Mouse (Mus musculus) lung, embryonic 16.5 days (tissue): Measurements from ENCODE around the gene Zfpm1. TPM values are rescaled to one million over a fixed set of nuclear protein-coding genes. Genes with fewer than 3 reads are reported as not detected.
A peak's percentile ranks its signal among the peaks of the same experiment; 100 is the strongest.

Experiments used
- ATAC-seq: fragments of 200-750 bp; cut with Nextera tagmentation; 2 replicates; pipeline ENCODE4 v1.8.0; 2017; ENCODE audit warnings: low read depth, mild to moderate bottlenecking, moderate library complexity
- H3K27ac ChIP-seq: fragments of 300-500 bp; sonication (generic); 2 replicates; pipeline ENCODE4 v1.5.1; 2014; ENCODE audit warnings: mild to moderate bottlenecking, control low read depth, low read length
- H3K27me3 ChIP-seq: fragments of 300-500 bp; sonication (generic); 2 replicates; pipeline ENCODE4 v1.6.1; 2014; ENCODE audit warnings: low read depth, low read length, mixed read lengths; ENCODE audit not compliant: control insufficient read depth, insufficient read depth
- H3K36me3 ChIP-seq: fragments of 300-500 bp; sonication (generic); 2 replicates; pipeline ENCODE4 v1.6.1; 2014; ENCODE audit warnings: low read length; ENCODE audit not compliant: control insufficient read depth, insufficient read depth
- H3K4me1 ChIP-seq: fragments of 300-500 bp; sonication (generic); replicated peaks from 2 replicates; pipeline ENCODE4 v1.6.1; 2014; ENCODE audit warnings: low read length, mixed read lengths; ENCODE audit not compliant: control insufficient read depth, insufficient read depth
- H3K4me2 ChIP-seq: fragments of 300-500 bp; sonication (generic); 2 replicates; pipeline ENCODE4 v1.6.1; 2014; ENCODE audit warnings: low read depth, low read length, control low read depth
- H3K4me3 ChIP-seq: fragments of 300-500 bp; sonication (generic); 2 replicates; pipeline ENCODE4 v1.5.1; 2014; ENCODE audit warnings: mild to moderate bottlenecking, low read length, control low read depth
- H3K9ac ChIP-seq: fragments of 300-500 bp; sonication (generic); 2 replicates; pipeline ENCODE4 v1.6.1; 2014; ENCODE audit warnings: low read length, control low read depth
- H3K9me3 ChIP-seq: fragments of 300-500 bp; sonication (generic); 2 replicates; pipeline ENCODE4 v1.6.1; 2016; ENCODE audit warnings: low read length; ENCODE audit not compliant: control insufficient read depth
- WGBS: fragments of 180-500 bp; shearing (Covaris S2); extraction: QIAGEN DNeasy Blood & Tissue Kit; methylation state at CpG from one replicate; pipeline ENCODE4 v1.1.7; 2014; 5-methylcytosine and 5-hydroxymethylcytosine counted together
- polyA plus RNA-seq: library from polyadenylated mRNA; unstranded; fragments of >200 nt; fragmentation: Nextera tagmentation; extraction: Ambion mirVana; gene quantifications from 2 replicates; pipeline ENCODE4 v1.2.1, GENCODE M21; 2015

Gene Zfpm1
- polyA plus RNA-seq, 1 experiment from 2014 or later: 1.2 TPM

DNA sequence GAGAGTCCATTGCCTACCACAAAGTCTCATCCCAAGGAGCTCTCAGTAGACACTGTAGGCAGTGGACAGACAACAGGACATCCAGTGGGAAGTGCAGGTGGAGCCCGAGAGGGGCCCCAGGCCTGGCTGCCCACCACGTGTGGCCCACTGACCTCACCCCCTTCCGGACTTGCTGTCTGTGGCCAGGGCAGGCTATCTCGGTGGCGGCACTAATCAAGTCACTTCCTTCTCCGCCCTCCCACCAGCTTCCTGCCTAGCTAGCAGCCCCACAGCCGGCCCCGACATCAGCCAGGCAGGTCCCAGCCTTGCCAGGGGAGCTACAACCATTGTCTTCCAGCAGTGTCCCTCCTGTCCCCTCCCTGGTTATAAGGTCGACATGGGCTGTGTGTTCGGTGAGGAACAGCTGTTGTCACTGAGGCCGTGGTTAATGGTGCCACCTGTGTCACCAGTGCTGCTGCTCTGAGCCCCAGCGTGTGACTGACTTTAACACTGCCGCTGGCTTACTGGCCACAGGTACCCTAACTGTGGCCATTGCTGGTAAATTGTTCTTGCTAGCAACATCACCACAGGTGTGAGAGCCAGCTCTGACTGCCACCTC, 33.1 kb downstream of the Zfpm1 start:
- ATAC-seq: peak; percentile 67
- no peak overlapping the region for H3K9ac ChIP-seq
- WGBS: 48% methylated on average over 13 of the region's 13 CpGs

DNA sequence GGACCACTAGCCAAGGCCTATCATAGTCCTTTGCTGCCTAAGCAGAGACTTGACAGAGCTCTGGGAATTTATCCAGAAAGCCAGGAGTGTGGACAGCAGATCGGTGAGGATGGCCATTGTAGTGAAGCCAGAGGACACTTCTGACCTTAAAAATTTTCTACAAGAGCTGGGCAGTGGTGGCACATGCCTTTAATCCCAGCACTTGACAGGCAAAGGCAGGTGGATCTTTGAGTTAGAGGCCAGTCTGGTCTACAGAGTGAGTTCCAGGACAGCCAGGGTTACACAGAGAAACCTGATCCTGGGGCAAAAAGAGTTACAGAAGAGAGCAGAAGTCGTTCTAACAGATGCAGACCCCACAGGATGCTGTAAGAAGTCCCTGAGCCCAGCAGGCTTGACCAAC, 34.5 kb downstream of the Zfpm1 start:
- Histone ChIP-seq H3K4me2 (no peak overlapping the region), H3K9ac (no peak overlapping the region), H3K27ac (no peak overlapping the region), H3K4me1 (peaks cover 18% of the 10 kb centered on the region), H3K4me3 (no peak overlapping the region), H3K36me3 (no peaks in the 10 kb centered on the region), H3K9me3 (no peaks in the 10 kb centered on the region), H3K27me3 (no peaks in the 10 kb centered on the region)
- 59% methylated on average over 2 of the region's 2 CpGs for WGBS
- ATAC-seq: no peak

More for the DNA sequence above, 33.1 kb downstream of the Zfpm1 start:
- no peak overlapping the region for H3K4me2 ChIP-seq
- no peaks in the 10 kb centered on the region for H3K36me3 ChIP-seq
- H3K9me3 ChIP-seq: no peaks in the 10 kb centered on the region
- peaks cover 24% of the 10 kb centered on the region for H3K4me1 ChIP-seq
- H3K27ac ChIP-seq: peak overlapping the region; percentile 37; the same call in 1 of the 2 replicates
- no peak overlapping the region for H3K4me3 ChIP-seq
- H3K27me3 ChIP-seq: no peaks in the 10 kb centered on the region

DNA sequence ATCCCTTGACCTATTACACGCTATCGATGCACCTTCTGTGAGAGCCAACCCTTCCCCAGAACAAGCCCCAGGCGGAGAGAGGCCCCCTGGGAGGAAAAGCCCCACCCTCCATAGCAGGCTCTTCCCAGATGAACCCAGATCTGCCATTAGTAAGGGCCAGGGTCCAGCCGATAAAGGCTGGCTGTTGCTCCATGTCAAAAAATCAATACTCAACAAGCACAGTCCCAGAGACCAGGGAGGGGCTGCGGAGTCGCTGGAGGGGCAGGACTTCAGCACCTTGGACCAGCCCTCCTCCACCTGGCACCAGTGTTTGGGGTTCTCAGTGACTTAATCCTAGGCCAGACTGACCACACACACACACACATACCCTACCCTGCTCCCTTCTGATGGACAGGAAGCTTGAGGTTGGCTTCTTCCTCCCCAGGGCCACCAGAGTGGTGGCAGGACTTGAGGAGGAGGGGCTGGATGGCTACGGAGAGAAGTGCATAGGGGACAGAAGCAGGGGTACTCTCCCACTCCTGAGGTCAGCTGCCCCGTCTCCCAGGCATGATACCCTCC, 36.1 kb downstream of the Zfpm1 start:
- no peaks in the 10 kb centered on the region for H3K36me3 ChIP-seq
- H3K9me3 ChIP-seq: no peaks in the 10 kb centered on the region
- H3K4me2 ChIP-seq: no peak overlapping the region
- no peaks in the 10 kb centered on the region for H3K27me3 ChIP-seq
- 44% methylated on average over 8 of the region's 8 CpGs for WGBS
- peaks cover 18% of the 10 kb centered on the region for H3K4me1 ChIP-seq
- no peak overlapping the region for H3K27ac ChIP-seq
- H3K4me3 ChIP-seq: no peak overlapping the region
- H3K9ac ChIP-seq: 0 out of 2 replicates have a peak overlapping the region, but pooled peaks have one; percentile 16
- ATAC-seq: no peak

DNA sequence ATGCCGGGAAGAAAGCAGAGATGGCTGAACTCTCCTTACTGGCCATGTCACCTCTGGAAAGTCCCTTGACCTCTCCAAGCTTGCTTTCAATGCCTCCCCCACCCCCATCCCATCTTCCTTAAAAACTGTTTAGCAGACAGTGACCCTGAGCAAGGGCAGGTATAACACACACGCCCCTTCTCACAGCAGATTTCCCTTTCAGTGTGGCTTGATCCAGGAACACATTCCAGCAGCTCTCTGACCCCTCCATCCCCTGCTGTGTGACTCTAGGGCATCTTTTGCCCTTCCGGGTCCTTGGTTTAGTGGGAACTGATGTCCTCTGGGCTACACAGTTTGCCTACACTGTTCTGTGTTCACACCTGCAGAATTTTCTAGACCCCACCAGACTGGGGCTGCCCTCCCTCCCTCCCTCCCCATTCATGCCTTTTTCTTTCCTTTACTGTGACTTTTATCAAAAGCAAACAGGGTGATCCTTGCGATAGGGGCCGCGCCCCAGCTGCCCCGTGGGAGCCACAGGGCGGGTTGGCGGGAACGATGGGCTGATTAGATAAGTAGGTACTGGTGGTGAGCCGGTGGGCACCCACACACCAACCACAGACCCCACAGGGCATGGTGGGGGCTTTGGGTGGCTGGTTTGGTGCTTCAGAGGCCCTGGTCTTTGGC, 37.2 kb downstream of the Zfpm1 start:
- H3K4me1 ChIP-seq: peaks cover 17% of the 10 kb centered on the region
- H3K36me3 ChIP-seq: no peaks in the 10 kb centered on the region
- WGBS: 47% methylated on average over 11 of the region's 11 CpGs
- H3K4me2 ChIP-seq: no peak overlapping the region
- H3K27me3 ChIP-seq: no peaks in the 10 kb centered on the region
- H3K9ac ChIP-seq: no peak overlapping the region
- no peak overlapping the region for H3K27ac ChIP-seq
- no peak for ATAC-seq
- H3K4me3 ChIP-seq: no peak overlapping the region
- no peaks in the 10 kb centered on the region for H3K9me3 ChIP-seq

DNA sequence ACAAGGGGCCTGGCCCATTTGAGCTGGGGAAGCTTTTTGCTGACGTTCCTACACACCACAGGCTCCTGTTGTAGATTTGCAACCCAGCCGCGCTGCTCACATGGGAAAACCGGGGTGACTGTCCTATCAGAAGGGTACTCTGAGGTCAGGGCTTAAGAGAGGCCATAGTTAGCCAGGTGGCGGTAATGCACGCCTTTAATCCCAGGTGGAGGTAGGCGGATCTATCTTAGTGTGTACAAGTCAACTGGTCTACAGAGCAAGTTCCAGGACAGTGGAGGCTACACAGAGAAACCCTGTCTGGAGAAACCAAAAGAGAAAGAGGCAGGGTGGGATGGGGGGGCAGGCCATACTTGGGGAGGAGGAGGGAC, 37.8 kb downstream of the Zfpm1 start:
- Histone ChIP-seq H3K9me3 (no peaks in the 10 kb centered on the region), H3K4me1 (peaks cover 19% of the 10 kb centered on the region), H3K27me3 (no peaks in the 10 kb centered on the region), H3K4me3 (no peak overlapping the region), H3K9ac (no peak overlapping the region), H3K4me2 (no peak overlapping the region), H3K36me3 (no peaks in the 10 kb centered on the region), H3K27ac (no peak overlapping the region)
- 60% methylated on average over 7 of the region's 7 CpGs for WGBS
- no peak for ATAC-seq

DNA sequence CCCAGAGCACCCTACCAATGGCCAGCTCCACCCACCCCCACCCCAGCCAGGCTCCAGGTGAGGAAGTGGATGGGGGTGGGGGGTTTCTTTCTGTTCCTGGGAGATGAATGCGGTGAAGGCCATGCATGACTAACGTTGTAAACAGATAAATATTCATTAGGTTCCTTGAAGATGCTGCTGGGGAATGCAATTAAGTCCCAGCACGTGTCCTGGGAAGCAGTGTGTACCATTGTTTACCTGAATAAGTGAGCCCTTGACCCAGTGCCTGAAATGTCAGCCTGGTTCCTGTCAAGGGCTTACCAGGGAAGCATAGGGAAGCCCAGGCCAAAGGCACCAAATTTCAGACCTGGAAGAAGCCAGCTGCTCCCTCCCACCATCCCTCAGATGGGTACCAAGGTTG, 38.6 kb downstream of the Zfpm1 start:
- no peaks in the 10 kb centered on the region for H3K27me3 ChIP-seq
- 43% methylated on average over 3 of the region's 3 CpGs for WGBS
- H3K4me3 ChIP-seq: no peak overlapping the region
- no peak overlapping the region for H3K27ac ChIP-seq
- no peaks in the 10 kb centered on the region for H3K9me3 ChIP-seq
- no peak overlapping the region for H3K4me2 ChIP-seq
- ATAC-seq: no peak
- peaks cover 2% of the 10 kb centered on the region; the same call in 1 of the 2 replicates for H3K36me3 ChIP-seq
- H3K4me1 ChIP-seq: peaks cover 26% of the 10 kb centered on the region
- H3K9ac ChIP-seq: no peak overlapping the region

DNA sequence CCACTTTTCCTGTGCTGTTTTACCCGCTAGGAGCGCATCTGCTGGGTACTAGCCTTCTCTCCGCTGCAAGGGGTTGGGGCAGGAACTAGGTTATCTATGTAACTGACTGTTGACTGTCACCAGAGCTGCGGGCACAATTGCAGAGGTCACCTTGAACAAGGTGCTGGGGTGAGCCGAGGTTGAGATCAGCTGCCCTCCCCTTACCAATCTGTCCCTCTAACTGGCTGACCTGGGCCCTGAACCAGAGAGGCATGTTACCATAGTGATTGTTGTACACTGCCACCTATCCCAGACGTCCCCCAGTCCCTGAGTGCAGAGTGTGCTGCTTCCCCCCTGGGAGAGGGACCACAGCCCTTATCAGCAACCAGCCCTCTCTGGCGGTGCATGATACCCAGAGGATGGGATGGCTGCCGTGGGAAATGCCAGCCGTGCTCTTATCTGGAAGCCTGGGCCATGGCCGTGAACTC, 39.5 kb downstream of the Zfpm1 start:
- H3K9me3 ChIP-seq: no peaks in the 10 kb centered on the region
- 54% methylated on average over 10 of the region's 10 CpGs for WGBS
- H3K4me2 ChIP-seq: no peak overlapping the region
- H3K27me3 ChIP-seq: no peaks in the 10 kb centered on the region
- ATAC-seq: no peak
- H3K9ac ChIP-seq: no peak overlapping the region
- no peak overlapping the region for H3K4me3 ChIP-seq
- peaks cover 2% of the 10 kb centered on the region; the same call in 1 of the 2 replicates for H3K36me3 ChIP-seq
- H3K4me1 ChIP-seq: peaks cover 31% of the 10 kb centered on the region
- H3K27ac ChIP-seq: no peak overlapping the region

DNA sequence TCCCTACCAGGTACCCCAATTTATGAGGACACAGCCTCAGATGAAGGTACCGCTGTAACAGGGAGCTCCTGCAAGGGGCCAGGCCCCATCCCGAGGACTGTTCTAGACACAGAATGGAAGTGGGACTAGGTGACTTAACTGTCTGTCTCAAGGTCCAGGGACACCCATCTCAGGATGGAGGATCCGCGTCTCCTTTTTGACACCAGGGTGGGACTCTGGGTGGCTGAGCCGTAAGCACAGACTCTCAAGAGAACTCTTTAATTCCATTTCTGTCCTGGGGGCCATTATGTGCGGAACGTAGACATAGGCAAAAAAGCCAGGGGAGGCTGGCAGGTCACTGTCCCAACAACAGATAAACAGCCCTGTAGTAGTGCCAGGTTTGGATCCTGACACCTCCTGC, 40.2 kb downstream of the Zfpm1 start:
- H3K9me3 ChIP-seq: no peaks in the 10 kb centered on the region
- H3K4me3 ChIP-seq: no peak overlapping the region
- H3K4me2 ChIP-seq: no peak overlapping the region
- H3K27me3 ChIP-seq: no peaks in the 10 kb centered on the region
- WGBS: 86% methylated on average over 7 of the region's 7 CpGs
- H3K27ac ChIP-seq: no peak overlapping the region
- peaks cover 31% of the 10 kb centered on the region for H3K4me1 ChIP-seq
- no peak for ATAC-seq
- H3K36me3 ChIP-seq: peaks cover 2% of the 10 kb centered on the region; the same call in 1 of the 2 replicates
- no peak overlapping the region for H3K9ac ChIP-seq

DNA sequence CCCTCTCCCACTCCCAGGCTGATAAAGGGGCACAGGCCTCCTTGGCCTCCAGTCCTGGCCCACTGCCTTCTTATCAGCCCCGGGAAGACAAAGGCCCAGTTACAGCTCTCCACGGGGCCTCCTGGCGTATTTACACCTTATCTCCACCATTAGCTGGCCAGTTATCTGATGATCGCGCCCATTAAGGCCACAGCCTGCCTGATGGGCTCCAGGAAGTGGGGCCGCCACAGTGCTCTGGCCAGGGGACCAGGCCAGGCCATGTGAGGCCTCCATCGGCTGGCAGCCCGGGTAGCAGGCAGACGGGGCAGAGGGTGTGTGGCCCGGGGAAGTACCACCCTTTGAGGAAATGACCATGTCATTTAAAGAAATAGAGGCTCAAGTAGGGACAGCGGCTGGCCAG, 40.9 kb downstream of the Zfpm1 start:
- H3K4me3 ChIP-seq: no peak overlapping the region
- peaks cover 29% of the 10 kb centered on the region for H3K4me1 ChIP-seq
- 24% methylated on average over 11 of the region's 11 CpGs for WGBS
- no peak overlapping the region for H3K4me2 ChIP-seq
- H3K27me3 ChIP-seq: no peaks in the 10 kb centered on the region
- no peak overlapping the region for H3K9ac ChIP-seq
- H3K36me3 ChIP-seq: peaks cover 2% of the 10 kb centered on the region; the same call in 1 of the 2 replicates
- no peak overlapping the region for H3K27ac ChIP-seq
- no peak for ATAC-seq
- H3K9me3 ChIP-seq: no peaks in the 10 kb centered on the region
